Mouse (Mus musculus) stomach, embryonic 14.5 days (tissue): ENCODE results near the gene Susd6. TPM values are rescaled to one million over a fixed set of nuclear protein-coding genes. Genes with fewer than 3 reads are reported as not detected.
"Not testable (repeated sequence)": the region's sequence is repeated elsewhere in the genome, so short reads cannot be mapped to it uniquely, and the experiment has no call there.

Experiments used
- ATAC-seq: fragments of 200-750 bp; cut with Nextera tagmentation; 2 replicates; pipeline ENCODE4 v1.8.0; 2017; ENCODE audit warnings: low read depth, moderate TSS enrichment; ENCODE audit not compliant: insufficient number of reproducible peaks, insufficient read depth, low FRiP score
- H3K27ac ChIP-seq: fragments of 300-500 bp; sonication (generic); 2 replicates; pipeline ENCODE4 v1.5.1; 2014; ENCODE audit warnings: mild to moderate bottlenecking, low read length, moderate library complexity, mixed read lengths
- H3K27me3 ChIP-seq: fragments of 300-500 bp; sonication (generic); 2 replicates; pipeline ENCODE4 v1.6.1; 2014; ENCODE audit warnings: low read length, control low read depth, mixed read lengths; ENCODE audit not compliant: control insufficient read depth, insufficient read depth
- H3K36me3 ChIP-seq: fragments of 300-500 bp; sonication (generic); 2 replicates; pipeline ENCODE4 v1.6.1; 2014; ENCODE audit warnings: mild to moderate bottlenecking, control low read depth, low read length, moderate library complexity, mixed read lengths; ENCODE audit not compliant: control insufficient read depth, insufficient read depth
- H3K4me1 ChIP-seq: fragments of 300-500 bp; sonication (generic); 2 replicates; pipeline ENCODE4 v1.6.1; 2014; ENCODE audit warnings: low read length, control low read depth, mixed read lengths; ENCODE audit not compliant: control insufficient read depth, insufficient read depth
- H3K4me2 ChIP-seq: fragments of 300-500 bp; sonication (generic); replicated peaks from 2 replicates; pipeline ENCODE4 v1.6.1; 2014; ENCODE audit warnings: low read depth, low read length, control low read depth
- H3K4me3 ChIP-seq: fragments of 300-500 bp; sonication (generic); 2 replicates; pipeline ENCODE4 v1.5.1; 2014; ENCODE audit warnings: low read depth, low read length, control low read depth
- H3K9ac ChIP-seq: fragments of 300-500 bp; sonication (generic); replicated peaks from 2 replicates; pipeline ENCODE4 v1.6.1; 2014; ENCODE audit warnings: low read depth, mild to moderate bottlenecking, control low read depth, low read length, moderate library complexity, mixed read lengths
- H3K9me3 ChIP-seq: fragments of 300-500 bp; sonication (generic); 2 replicates; pipeline ENCODE4 v1.6.1; 2016; ENCODE audit warnings: low read depth, low read length, control low read depth; ENCODE audit not compliant: control insufficient read depth
- WGBS: fragments of 180-500 bp; shearing (Covaris S2); extraction: QIAGEN DNeasy Blood & Tissue Kit; methylation state at CpG from one replicate; pipeline ENCODE4 v1.1.7; 2014; 5-methylcytosine and 5-hydroxymethylcytosine counted together
- polyA plus RNA-seq: library from polyadenylated mRNA; unstranded; fragments of >200 nt; fragmentation: Nextera tagmentation; extraction: Ambion mirVana; gene quantifications from 2 replicates; pipeline ENCODE4 v1.2.1, GENCODE M21; 2014

Susd6 gene
- polyA plus RNA-seq, 1 experiment from 2014 or later, result 20.8 TPM

DNA sequence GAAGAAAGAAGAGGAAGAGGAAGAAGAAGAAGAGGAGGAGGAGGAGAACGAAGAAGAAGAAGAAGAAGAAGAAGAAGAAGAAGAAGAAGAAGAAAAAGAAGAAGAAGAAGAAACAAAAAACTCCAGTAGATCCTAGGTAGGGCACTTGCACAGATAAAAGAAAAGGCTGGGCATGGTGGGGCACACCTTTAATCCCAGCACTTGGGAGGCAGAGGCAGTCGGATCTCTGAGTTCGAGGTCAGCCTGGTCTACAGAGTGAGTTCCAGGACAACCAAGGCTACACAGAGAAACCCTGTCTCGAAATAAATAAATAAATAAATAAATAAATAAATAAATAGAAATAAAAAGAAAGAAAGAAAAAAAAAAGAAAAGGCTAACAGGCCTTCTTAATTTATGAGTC lies 1.0 kb upstream of the Susd6 start:
- not testable (repeated sequence) for H3K9ac ChIP-seq, H3K27me3 ChIP-seq, H3K36me3 ChIP-seq, H3K9me3 ChIP-seq, ATAC-seq, H3K27ac ChIP-seq, H3K4me1 ChIP-seq, H3K4me2 ChIP-seq, H3K4me3 ChIP-seq
- 93% methylated on average over 4 of the region's 4 CpGs for WGBS

DNA sequence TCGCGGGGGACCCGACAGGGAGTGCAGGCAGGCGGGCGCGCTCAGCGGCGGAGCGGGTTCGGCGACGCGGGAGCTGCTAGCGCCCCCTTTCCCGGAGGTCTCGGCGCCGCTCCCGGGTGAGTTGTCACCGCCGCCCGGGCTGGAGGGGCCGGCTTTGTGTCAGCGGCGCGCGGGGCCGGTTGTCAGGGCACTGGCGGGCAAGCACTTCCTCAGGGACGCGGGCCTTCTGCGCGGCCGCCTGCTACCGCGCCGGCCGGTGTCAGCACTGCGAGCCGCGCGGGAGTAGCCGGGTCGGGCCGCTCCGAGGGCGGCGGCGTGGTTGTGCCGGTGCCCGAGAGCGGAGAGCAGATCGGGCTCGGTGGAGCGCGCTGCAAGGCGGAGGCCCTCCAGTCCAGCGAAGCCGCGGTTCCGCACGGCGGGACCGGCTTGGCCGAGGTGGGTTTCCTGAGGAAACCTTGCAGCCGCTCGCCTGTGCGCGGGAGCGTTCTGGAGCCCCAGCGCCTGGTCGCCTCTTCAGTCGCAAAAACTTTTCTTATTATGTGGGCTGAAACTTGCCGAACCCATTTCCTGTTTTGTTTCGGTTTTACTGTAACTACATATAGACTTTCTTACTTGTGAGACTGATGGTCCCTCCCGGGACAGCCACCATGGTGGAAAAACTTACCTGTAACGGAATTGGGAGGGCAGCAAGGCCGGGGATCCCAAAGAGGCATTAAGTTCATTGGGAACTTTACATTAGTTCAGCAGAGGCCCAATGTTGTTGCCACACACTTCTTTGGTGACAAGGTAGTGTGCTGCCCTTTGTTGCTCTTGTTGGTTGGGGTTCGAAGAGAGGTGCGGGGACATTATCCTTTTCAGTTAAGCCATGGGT lies 625 bp downstream of the Susd6 start:
- Histone ChIP-seq H3K9ac (peak overlapping the region; percentile 81), H3K36me3 (no peaks in the 10 kb centered on the region), H3K4me2 (peak overlapping the region; percentile 51), H3K27me3 (no peaks in the 10 kb centered on the region), H3K4me3 (peak overlapping the region; percentile 98), H3K9me3 (no peaks in the 10 kb centered on the region), H3K4me1 (peaks cover 4% of the 10 kb centered on the region), H3K27ac (peak overlapping the region; percentile 96)
- peak; percentile 82 for ATAC-seq
- WGBS, result 1% methylated on average over 79 of the region's 80 CpGs

DNA sequence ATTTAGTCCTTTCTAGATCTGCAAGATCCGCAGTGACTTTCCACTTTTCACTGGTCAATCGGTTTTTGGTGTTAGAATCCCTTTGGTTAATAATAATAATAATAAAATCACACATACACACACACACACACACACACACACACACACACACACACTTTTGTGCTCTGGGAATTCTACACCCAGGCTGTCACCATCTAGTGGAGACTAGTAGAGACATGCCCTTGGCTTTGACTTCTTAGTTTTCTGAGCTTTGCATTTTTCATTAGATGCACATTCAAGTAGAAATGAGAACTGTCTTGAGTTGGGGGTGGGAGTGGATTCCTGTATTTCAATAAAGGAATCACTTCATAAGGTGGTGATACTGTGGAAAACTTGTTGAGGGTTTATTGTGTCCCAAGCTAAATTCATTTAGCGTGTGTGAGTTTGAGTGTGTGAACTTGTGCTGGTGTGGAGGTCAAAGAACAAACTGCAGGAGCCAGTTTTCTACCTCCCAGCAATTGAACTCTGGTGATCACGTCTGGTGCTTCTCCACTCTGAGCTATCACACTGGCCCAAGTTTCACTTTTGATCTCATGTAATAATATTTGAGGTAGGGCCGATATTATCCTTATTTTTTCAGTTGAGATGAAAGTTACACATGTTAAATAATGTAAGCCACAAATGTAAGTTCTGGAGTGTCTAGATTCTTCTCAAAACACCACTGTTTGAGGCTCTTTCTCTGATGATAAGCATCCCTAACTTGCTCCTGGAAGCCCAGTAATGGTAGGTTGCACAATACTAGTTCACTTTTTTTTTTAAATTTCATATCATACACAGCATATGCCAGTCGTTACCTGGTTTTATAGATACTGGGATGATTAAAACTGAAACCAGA lies 1.5 kb downstream of the Susd6 start:
- Histone ChIP-seq H3K4me1 (peaks cover 4% of the 10 kb centered on the region), H3K9ac (peak overlapping the region; percentile 81), H3K27me3 (no peaks in the 10 kb centered on the region), H3K27ac (no peak overlapping the region), H3K4me2 (peak overlapping the region; percentile 51), H3K36me3 (no peaks in the 10 kb centered on the region), H3K4me3 (peak overlapping the region; percentile 98), H3K9me3 (no peaks in the 10 kb centered on the region)
- 38% methylated on average over 6 of the region's 6 CpGs for WGBS
- ATAC-seq, result no peak

- H3K4me1 ChIP-seq, result peaks cover 4% of the 10 kb centered on the region
- no peaks in the 10 kb centered on the region for H3K9me3 ChIP-seq
- WGBS, result 58% methylated on average over 5 of the region's 5 CpGs
- ATAC-seq, result no peak
- H3K4me3 ChIP-seq, result no peak overlapping the region
- no peaks in the 10 kb centered on the region for H3K36me3 ChIP-seq
- H3K4me2 ChIP-seq, result no peak overlapping the region
- H3K9ac ChIP-seq, result no peak overlapping the region
- no peak overlapping the region for H3K27ac ChIP-seq
- H3K27me3 ChIP-seq, result no peaks in the 10 kb centered on the region
Observed at GRCm38 (mm10) chr12:80792867-80793266, 2.6 kb downstream of the Susd6 start.

DNA sequence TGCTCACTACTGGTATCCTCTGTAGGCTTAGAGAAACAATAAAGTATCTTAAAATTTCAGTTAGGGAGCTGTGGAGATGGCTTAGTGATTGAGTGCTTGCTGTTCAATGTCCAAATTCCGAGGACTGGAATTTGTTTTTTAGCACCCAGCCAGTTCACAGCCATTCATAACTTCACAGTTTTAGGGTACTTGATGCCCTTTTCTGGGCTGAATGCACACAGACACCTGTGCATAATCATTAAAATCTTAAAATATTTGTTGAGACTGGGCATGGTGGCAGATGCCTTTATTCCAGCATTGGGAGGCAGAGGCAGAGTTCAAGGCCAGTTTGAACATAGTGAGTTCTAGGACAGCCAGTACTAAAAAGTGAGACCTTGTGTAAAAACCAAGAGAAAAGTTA lies 3.2 kb downstream of the Susd6 start:
- 86% methylated on average over 1 of the region's 1 CpGs for WGBS
- Histone ChIP-seq H3K27me3 (no peaks in the 10 kb centered on the region), H3K27ac (no peak overlapping the region), H3K4me2 (no peak overlapping the region), H3K4me3 (no peak overlapping the region), H3K9ac (no peak overlapping the region), H3K9me3 (no peaks in the 10 kb centered on the region), H3K4me1 (peaks cover 4% of the 10 kb centered on the region), H3K36me3 (no peaks in the 10 kb centered on the region)
- ATAC-seq, result no peak

DNA sequence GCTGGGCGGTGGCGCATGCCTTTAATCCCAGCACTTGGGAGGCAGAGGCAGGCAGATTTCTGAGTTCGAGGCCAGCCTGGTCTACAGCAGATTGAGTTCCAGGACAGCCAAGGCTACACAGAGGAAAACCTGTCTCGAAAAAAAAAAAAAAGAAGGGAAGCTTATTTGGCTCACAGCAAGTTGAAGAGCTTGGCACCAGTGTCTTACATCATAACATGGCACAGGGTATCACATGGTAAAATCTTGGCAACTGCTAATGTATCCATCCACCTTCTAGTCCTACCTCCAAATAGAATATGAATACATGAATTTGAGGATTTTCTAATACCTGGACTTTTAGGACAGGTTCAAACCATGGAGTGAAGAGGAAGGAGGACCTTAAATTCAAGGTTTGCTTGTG lies 4.2 kb downstream of the Susd6 start:
- ATAC-seq, result no peak
- no peak overlapping the region for H3K9ac ChIP-seq
- no peaks in the 10 kb centered on the region for H3K27me3 ChIP-seq
- H3K4me2 ChIP-seq, result no peak overlapping the region
- WGBS, result 91% methylated on average over 4 of the region's 4 CpGs
- no peaks in the 10 kb centered on the region for H3K36me3 ChIP-seq
- H3K4me1 ChIP-seq, result peaks cover 4% of the 10 kb centered on the region
- no peaks in the 10 kb centered on the region for H3K9me3 ChIP-seq
- no peak overlapping the region for H3K27ac ChIP-seq
- H3K4me3 ChIP-seq, result no peak overlapping the region

DNA sequence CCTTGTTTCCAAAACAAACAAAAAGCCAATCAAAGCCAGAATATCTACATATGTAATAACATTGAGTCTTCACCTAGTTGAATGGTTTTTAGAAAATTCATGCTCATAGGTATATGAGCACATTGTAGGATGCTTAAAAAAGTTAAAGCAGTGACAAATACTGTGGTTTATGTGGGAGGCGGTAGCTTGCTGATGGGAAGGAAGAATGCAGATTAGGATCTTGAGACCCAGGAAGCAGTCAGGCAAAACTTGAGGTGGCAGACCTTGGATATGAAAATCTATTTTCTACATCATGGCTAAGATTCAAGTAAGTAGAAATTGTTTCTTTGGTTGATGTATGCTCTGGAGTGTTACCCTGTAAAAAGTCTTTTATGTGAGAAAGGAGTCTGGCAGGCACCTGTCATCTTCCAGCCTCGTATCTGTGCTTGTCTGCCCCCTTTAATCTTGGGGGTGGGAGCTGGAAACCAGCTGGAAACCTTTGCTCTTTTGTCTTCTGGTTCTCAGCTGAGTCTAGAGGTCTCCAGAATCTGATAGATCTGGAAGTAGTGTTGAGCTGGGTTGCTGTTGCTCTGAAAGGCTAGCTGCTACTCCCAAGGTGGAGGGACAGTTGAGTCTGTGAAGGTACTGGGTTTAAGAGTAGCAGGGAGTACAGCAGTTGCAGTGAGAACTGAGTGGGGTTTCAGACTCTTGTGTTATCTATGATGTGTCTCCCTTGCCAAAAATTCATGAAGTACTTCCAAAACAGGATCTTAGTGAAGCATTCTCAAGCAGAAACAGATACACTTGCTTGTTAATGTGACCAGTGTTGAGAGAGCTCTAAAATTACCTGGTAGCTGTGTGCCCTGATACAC lies 4.8 kb downstream of the Susd6 start:
- no peaks in the 10 kb centered on the region for H3K36me3 ChIP-seq
- H3K27me3 ChIP-seq, result no peaks in the 10 kb centered on the region
- H3K9me3 ChIP-seq, result no peaks in the 10 kb centered on the region
- H3K9ac ChIP-seq, result no peak overlapping the region
- WGBS, result 66% methylated on average over 2 of the region's 2 CpGs
- H3K4me3 ChIP-seq, result no peak overlapping the region
- no peak overlapping the region for H3K27ac ChIP-seq
- peaks cover 4% of the 10 kb centered on the region for H3K4me1 ChIP-seq
- no peak overlapping the region for H3K4me2 ChIP-seq
- ATAC-seq, result no peak

DNA sequence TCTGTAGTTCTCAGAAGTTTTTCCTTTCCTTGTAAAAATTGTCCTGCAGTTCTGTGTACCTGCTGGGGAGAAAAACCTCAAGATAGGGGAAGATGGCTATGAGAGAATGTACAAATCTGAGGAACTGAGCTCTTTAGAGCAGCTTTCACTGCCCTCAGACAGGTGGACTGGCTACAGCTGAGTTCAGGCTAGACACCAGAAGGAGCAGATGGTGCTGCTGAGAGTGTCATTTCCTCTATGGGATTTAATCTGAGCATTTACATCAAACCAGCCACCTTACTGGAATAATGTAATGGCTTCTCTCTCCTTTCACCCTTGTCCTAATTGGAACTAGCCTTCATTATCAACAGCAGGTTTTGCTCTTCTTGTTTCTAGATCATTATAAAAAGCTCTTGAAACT lies 8.0 kb downstream of the Susd6 start:
- no peak for ATAC-seq
- Histone ChIP-seq H3K4me2 (no peak overlapping the region), H3K4me1 (peaks cover 4% of the 10 kb centered on the region; the same call in 1 of the 2 replicates), H3K9ac (no peak overlapping the region), H3K36me3 (no peaks in the 10 kb centered on the region), H3K27ac (no peak overlapping the region), H3K9me3 (no peaks in the 10 kb centered on the region), H3K4me3 (no peak overlapping the region), H3K27me3 (no peaks in the 10 kb centered on the region)
